Mouse (Mus musculus): ENCODE results near the gene Zfp36l2.

GRCm38 (mm10) chr17:84195003-84195395 is 7.3 kb upstream of the Zfp36l2 start:
- TF ChIP-seq CTCF (IDR thresholded peaks at IDR 0.05; ENCODE audit: borderline replicate concordance, insufficient read depth, low read length) = no peak
- no peak for TF ChIP-seq POLR2A (IDR thresholded peaks at IDR 0.05; ENCODE audit: low read depth, low read length)

Data from embryonic fibroblast, embryonic 13.5 days (primary cell).